Mouse (Mus musculus) C2C12 (cell line): ENCODE measurements around the gene Nudt17.

Experiments
- CTCF ChIP-seq: IDR thresholded peaks from one replicate; pipeline ENCODE4 v1.5.1; 2011; ENCODE audit not compliant: control insufficient read depth, insufficient read depth, insufficient read length
- FOSL1 ChIP-seq: IDR thresholded peaks from one replicate; pipeline ENCODE4 v1.8.0; 2011; ENCODE audit warnings: mild to moderate bottlenecking, low read length; ENCODE audit not compliant: poor library complexity, insufficient read depth, severe bottlenecking
- MAX ChIP-seq: IDR thresholded peaks from one replicate; pipeline ENCODE4 v1.6.1; 2011; ENCODE audit warnings: mild to moderate bottlenecking, control low read depth
- MYOD1 ChIP-seq: IDR thresholded peaks from one replicate; pipeline ENCODE4 v1.6.1; 2011; ENCODE audit warnings: low read depth; ENCODE audit not compliant: control insufficient read depth, insufficient read length
- MYOG ChIP-seq: IDR thresholded peaks from one replicate; pipeline ENCODE4 v1.6.1; 2011; ENCODE audit not compliant: control insufficient read depth, insufficient read length; ENCODE audit errors: extremely low read depth
- USF1 ChIP-seq: IDR thresholded peaks from one replicate; pipeline ENCODE4 v1.6.1; 2011; ENCODE audit warnings: low read depth, mild to moderate bottlenecking, control low read depth, moderate library complexity

DNA sequence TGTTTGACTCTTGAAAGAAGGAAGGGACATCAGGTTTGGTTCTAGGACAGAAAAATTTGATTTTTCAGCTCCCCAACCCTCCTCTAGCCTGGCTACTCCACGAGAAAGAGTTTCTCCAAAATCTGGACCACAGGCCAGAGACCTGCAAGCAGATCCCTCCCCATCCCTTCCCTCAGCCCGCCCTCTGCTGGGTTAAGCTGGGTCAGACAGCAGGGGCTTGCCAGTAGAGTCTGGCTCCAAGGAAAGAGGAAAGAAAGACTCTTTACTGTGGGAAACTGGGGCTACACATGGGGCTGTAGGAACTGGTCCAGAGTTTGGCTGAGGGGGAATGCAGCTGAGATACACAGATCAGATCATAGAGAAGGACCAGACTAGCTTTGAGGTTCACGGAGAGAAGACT, 15.9 kb downstream of the Nudt17 start:
- no peak for TF ChIP-seq CTCF
- no peak for TF ChIP-seq USF1
- TF ChIP-seq MAX = no peak
- TF ChIP-seq MYOG = no peak
- TF ChIP-seq FOSL1 = no peak
- no peak for TF ChIP-seq MYOD1
